Mouse (Mus musculus) liver, embryonic 14.5 days (tissue): Measurements from ENCODE around the gene Serpina5. TPM values are rescaled to one million over a fixed set of nuclear protein-coding genes. Genes with fewer than 3 reads are reported as not detected.

ENCODE experiments used
- ATAC-seq: fragments of 200-750 bp; cut with Nextera tagmentation; 2 replicates; pipeline ENCODE4 v1.8.0; 2017; ENCODE audit warnings: moderate number of reproducible peaks, mild to moderate bottlenecking, moderate library complexity; ENCODE audit not compliant: insufficient read depth
- DNase-seq, 3 experiments: peaks; one replicate each; pipeline ENCODE4 v3.0.0-alpha.2; 2012 to 2013; ENCODE audit warnings: low read depth in 3 of 3, low spot score in 3 of 3
- H3K27ac ChIP-seq: fragments of 300-500 bp; sonication (generic); 2 replicates; pipeline ENCODE4 v1.5.1; 2014; ENCODE audit warnings: moderate library complexity, mild to moderate bottlenecking, control low read depth, inconsistent platforms
- H3K27me3 ChIP-seq: fragments of 300-500 bp; sonication (generic); 2 replicates; pipeline ENCODE4 v1.6.1; 2014; ENCODE audit warnings: mild to moderate bottlenecking, low read length, moderate library complexity; ENCODE audit not compliant: control insufficient read depth, insufficient read depth
- H3K36me3 ChIP-seq: fragments of 300-500 bp; sonication (generic); replicated peaks from 2 replicates; pipeline ENCODE4 v1.6.1; 2014; ENCODE audit warnings: low read depth; ENCODE audit not compliant: control insufficient read depth, insufficient read depth
- H3K4me1 ChIP-seq, 2 experiments: fragments of 200-500 bp in 1 of 2; fragments of 300-500 bp in 1 of 2; sonication (generic) in 1 of 2; replicated peaks; 2 replicates each; pipeline ENCODE4 v1.6.1; 2012 to 2014; ENCODE audit warnings: antibody characterized with exemption in 1 of 2, inconsistent platforms in 1 of 2, low read length in 1 of 2; ENCODE audit not compliant: control insufficient read depth in 2 of 2, insufficient read depth in 2 of 2
- H3K4me2 ChIP-seq: fragments of 300-500 bp; sonication (generic); 2 replicates; pipeline ENCODE4 v1.6.1; 2014; ENCODE audit warnings: low read depth, mild to moderate bottlenecking, control low read depth, moderate library complexity
- H3K4me3 ChIP-seq, 2 experiments: fragments of 200-500 bp in 1 of 2; fragments of 300-500 bp in 1 of 2; sonication (generic) in 1 of 2; 2 replicates each; pipeline ENCODE4 v1.5.1; 2012 to 2014; ENCODE audit warnings: low read depth in 2 of 2, low read length in 2 of 2, mild to moderate bottlenecking in 2 of 2, control low read depth in 1 of 2, inconsistent platforms in 1 of 2, moderate library complexity in 1 of 2; ENCODE audit not compliant: insufficient read depth in 1 of 2
- H3K9ac ChIP-seq: fragments of 300-500 bp; sonication (generic); replicated peaks from 2 replicates; pipeline ENCODE4 v1.6.1; 2014; ENCODE audit warnings: mild to moderate bottlenecking, control low read depth, moderate library complexity
- H3K9me3 ChIP-seq: fragments of 300-500 bp; sonication (generic); 2 replicates; pipeline ENCODE4 v1.6.1; 2016; ENCODE audit warnings: low read length, mixed read lengths; ENCODE audit not compliant: control insufficient read depth
- CTCF ChIP-seq: IDR thresholded peaks from 2 replicates; pipeline ENCODE4 v1.5.1; 2016; ENCODE audit warnings: antibody characterized with exemption, low read depth, control low read depth
- EP300 ChIP-seq: IDR thresholded peaks from 2 replicates; pipeline ENCODE4 v1.6.1; 2016; ENCODE audit warnings: antibody characterized with exemption, low read depth
- WGBS: fragments of 180-500 bp; shearing (Covaris S2); extraction: QIAGEN DNeasy Blood & Tissue Kit; methylation state at CpG from one replicate; pipeline ENCODE4 v1.1.7; 2014; ENCODE audit not compliant: insufficient replicate concordance; 5-methylcytosine and 5-hydroxymethylcytosine counted together
- polyA plus RNA-seq, 2 experiments: library from polyadenylated mRNA; depleted of rRNA in 1 of 2; stranded (reverse) in 1 of 2; unstranded in 1 of 2; fragments of >200 nt; fragmentation: Nextera tagmentation in 1 of 2; extraction: Ambion mirVana in 1 of 2; gene quantifications; 2 replicates each; pipeline versions ENCODE4 v1.2.1 to v1.2.3; 2012 to 2014

Serpina5 gene
- polyA plus RNA-seq, 2 experiments: 0.11 to 0.22 TPM

DNA sequence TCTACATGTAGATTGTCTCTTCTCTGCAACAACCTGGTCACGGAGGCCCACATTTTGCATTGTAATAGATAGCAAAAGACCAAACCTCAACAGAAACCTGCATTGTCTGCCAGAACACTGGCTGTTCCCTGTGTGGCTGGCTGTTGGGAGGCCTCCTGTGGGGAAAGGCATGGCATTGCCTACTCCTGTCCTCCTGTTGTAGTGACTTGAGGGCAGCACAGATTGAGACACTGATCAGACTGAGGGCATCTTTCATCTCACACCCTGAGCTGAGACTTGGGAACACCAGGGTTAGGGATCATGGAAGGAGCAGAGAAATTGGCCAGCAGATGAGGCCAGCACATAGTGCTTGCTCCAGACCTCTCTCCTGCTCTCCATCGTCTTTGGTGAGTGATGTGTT, 37.3 kb downstream of the Serpina5 start:
- H3K4me3 ChIP-seq: no peak overlapping the region
- TF ChIP-seq CTCF: no peak
- TF ChIP-seq EP300: no peak
- H3K9me3 ChIP-seq: no peaks in the 10 kb centered on the region
- no peaks in the 10 kb centered on the region for H3K27me3 ChIP-seq
- no peaks in the 10 kb centered on the region for H3K36me3 ChIP-seq
- DNase-seq (no peak), ATAC-seq (no peak)
- H3K4me2 ChIP-seq: no peak overlapping the region
- no peaks in the 10 kb centered on the region for H3K4me1 ChIP-seq
- H3K9ac ChIP-seq: no peak overlapping the region
- 56% methylated on average over 2 of the region's 2 CpGs for WGBS
- no peak overlapping the region for H3K27ac ChIP-seq

- ATAC-seq (no peak), DNase-seq (no peak)
These were observed 39.7 kb downstream of the Serpina5 start for GRCm38 (mm10) chr12:104140543-104141103.

DNA sequence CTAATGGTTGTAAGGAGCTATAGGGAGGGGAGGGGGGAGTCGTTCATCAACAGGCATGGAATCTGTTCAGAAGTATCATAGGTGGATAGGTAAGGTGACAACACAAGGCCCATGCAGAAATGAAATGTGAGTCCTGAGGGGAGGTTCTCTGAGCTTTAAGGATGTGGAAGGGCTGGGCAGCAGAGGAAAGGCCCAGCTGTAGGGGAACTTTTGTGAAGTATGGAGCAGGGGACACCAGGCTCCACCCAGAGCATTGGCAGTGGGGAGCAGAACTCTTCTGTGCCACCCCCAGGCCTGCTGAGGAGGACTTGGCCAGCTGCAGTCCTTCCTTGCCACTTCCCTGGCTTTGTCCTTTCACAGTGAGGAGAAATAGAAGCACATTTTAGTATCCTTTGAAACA, 40.6 kb downstream of the Serpina5 start:
- WGBS: 42% methylated on average over 1 of the region's 1 CpGs
- Histone ChIP-seq H3K27ac (no peak overlapping the region), H3K4me2 (no peak overlapping the region), H3K27me3 (no peaks in the 10 kb centered on the region), H3K9ac (no peak overlapping the region), H3K9me3 (no peaks in the 10 kb centered on the region), H3K4me1 (no peaks in the 10 kb centered on the region), H3K36me3 (no peaks in the 10 kb centered on the region), H3K4me3 (no peak overlapping the region)
- ATAC-seq (no peak), DNase-seq (no peak)
- TF ChIP-seq EP300 (no peak), CTCF (no peak)

More at GRCm38 (mm10) chr12:104140543-104141103, 39.7 kb downstream of the Serpina5 start:
- Histone ChIP-seq H3K4me2 (no peak overlapping the region), H3K4me3 (no peak overlapping the region), H3K27ac (no peak overlapping the region), H3K9me3 (no peaks in the 10 kb centered on the region), H3K4me1 (no peaks in the 10 kb centered on the region), H3K27me3 (no peaks in the 10 kb centered on the region), H3K36me3 (no peaks in the 10 kb centered on the region), H3K9ac (no peak overlapping the region)
- TF ChIP-seq CTCF (no peak), EP300 (no peak)
- WGBS: 60% methylated on average over 4 of the region's 4 CpGs

DNA sequence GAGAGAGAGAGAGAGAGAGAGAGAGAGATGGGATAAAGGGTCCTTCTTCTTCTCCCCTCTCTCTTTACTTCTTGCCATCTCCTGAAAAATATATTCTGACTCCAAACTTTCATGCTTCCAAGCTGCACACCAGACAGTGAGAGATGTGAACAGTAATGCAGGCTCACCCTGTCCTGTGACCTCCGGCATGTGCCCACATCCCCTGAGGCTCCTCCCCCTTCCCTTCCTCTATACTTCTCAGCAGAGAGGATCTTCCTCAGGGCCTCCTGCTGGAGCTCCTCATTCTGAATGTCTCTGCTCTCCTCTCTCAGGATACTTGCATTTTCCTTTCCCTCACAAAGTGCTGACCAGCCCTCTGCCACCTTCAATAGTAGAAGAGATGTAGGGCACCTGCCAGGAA, 41.5 kb downstream of the Serpina5 start:
- Histone ChIP-seq H3K4me3 (no peak overlapping the region), H3K9ac (no peak overlapping the region), H3K4me1 (no peaks in the 10 kb centered on the region), H3K4me2 (no peak overlapping the region), H3K27ac (no peak overlapping the region), H3K27me3 (no peaks in the 10 kb centered on the region), H3K9me3 (no peaks in the 10 kb centered on the region), H3K36me3 (no peaks in the 10 kb centered on the region)
- DNase-seq (no peak), ATAC-seq (no peak)
- TF ChIP-seq CTCF (no peak), EP300 (no peak)
- 5% methylated on average over 1 of the region's 1 CpGs for WGBS

- no peak overlapping the region for H3K9ac ChIP-seq
- H3K36me3 ChIP-seq: no peaks in the 10 kb centered on the region
- 33% methylated on average over 1 of the region's 1 CpGs for WGBS
- no peaks in the 10 kb centered on the region for H3K9me3 ChIP-seq
- no peak for ATAC-seq
- H3K27ac ChIP-seq: no peak overlapping the region
- no peaks in the 10 kb centered on the region for H3K27me3 ChIP-seq
- DNase-seq: no peak
- no peaks in the 10 kb centered on the region for H3K4me1 ChIP-seq
- TF ChIP-seq EP300 (no peak), CTCF (no peak)
- no peak overlapping the region for H3K4me2 ChIP-seq
- no peak overlapping the region for H3K4me3 ChIP-seq
These were observed 42.4 kb downstream of the Serpina5 start for GRCm38 (mm10) chr12:104143286-104143685.
